Mouse (Mus musculus): ENCODE data around the gene Gm11009.
"Not testable (repeated sequence)": the region's sequence is repeated elsewhere in the genome, so short reads cannot be mapped to it uniquely, and the experiment has no call there.

The Gm11009 gene

GRCm38 (mm10) chr2:176319394-176319793 lies at the start of gene Gm11009:
Gm11009 (minus strand) TSS chr2:176319494.
- in situ Hi-C loops (cut with MboI; ENCODE audit: unreplicated experiment in 2 of 2) = not testable (repeated sequence)
